29 mouse cellular contexts compared by ENCODE assay signal in the genomic region with DNA sequence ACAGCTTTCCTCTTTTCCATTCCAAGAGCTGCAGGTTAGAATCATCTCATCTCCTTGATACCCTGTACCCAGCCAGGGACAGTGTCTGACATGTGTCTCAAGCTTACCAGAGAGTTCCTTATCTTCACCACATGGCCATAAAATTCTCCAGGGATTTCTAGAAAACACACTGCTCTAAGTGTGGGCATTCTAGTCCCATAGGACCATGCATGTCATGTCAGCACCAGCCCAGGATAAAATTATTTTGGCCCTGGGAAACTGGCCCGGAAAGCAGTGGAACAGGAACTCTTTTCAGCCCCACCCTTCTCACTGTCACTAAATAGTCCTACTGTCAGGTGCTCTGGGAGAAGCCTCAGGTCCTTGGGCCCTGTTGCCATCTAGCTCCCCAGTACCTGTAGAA. TPM values are rescaled to one million over a fixed set of nuclear protein-coding genes. Genes with fewer than 3 reads are reported as not detected.
DNase-seq lines count a peak whose midpoint lies in the region; ATAC-seq and TF ChIP-seq lines count a peak whose summit lies in the region.
"Had no signal": no experiment of that assay in that cellular context is flagged by ENCODE, and none has a peak within 500 bp of the region (broad histone marks: within the 10 kb centered on the region; RNA-seq: fewer than 3 reads in every experiment).

No protein-coding gene starts in this region.

- no peak for TF ChIP-seq CTCF in heart, adult 2 months (IDR thresholded peaks at IDR 0.05)
- TF ChIP-seq CTCF in left cerebral cortex, adult 2 months (IDR thresholded peaks at IDR 0.05), result no peak

- H3K27me3 ChIP-seq in heart, adult 2 months (ENCODE audit: control insufficient read depth, insufficient read depth, low read length), result no peaks in the 10 kb centered on the region
- no peaks in the 10 kb centered on the region for H3K27me3 ChIP-seq in heart, embryonic 12.5 days (replicated peaks)
- H3K27me3 ChIP-seq: forebrain, embryonic 12.5 days; heart, embryonic 15.5 days; hindbrain, embryonic 13.5 days; limb, embryonic 13.5 days; neural tube, embryonic 12.5 days had no signal

- 38% methylated on average over 1 of the region's 1 CpGs for WGBS in heart, adult 2 months
- WGBS in heart, embryonic 12.5 days, result 69% methylated on average over 1 of the region's 1 CpGs

- no peak for TF ChIP-seq POLR2A in heart, adult 2 months (IDR thresholded peaks at IDR 0.05; ENCODE audit: insufficient read depth, low read depth, low read length)

- intact Hi-C loops in heart, adult 2 months (cut with DNase I), result no loop called here
- intact Hi-C loops in left cerebral cortex, adult 2 months (cut with DNase I), result no loop called here
- intact Hi-C loops in left cerebral cortex, postnatal 36 days (cut with DNase I), result no loop called here

- peak in 1 of 2 experiments; percentile 29 for DNase-seq in heart, adult 2 months
- no peak for DNase-seq in left cerebral cortex, adult 2 months (ENCODE audit: extremely low spot score in 1 of 2, low spot score in 2 of 2)
- DNase-seq in left cerebral cortex, postnatal 36 days (ENCODE audit: low spot score in 2 of 2), result no peak
- peak; percentile 63 for DNase-seq in MN1 (ENCODE audit: low spot score)
- DNase-seq in gonadal fat pad, adult 2 months (ENCODE audit: low read depth), result peak; percentile 79
- DNase-seq in urinary bladder, postnatal 14 days (ENCODE audit: low spot score), result no peak
- DNase-seq: adrenal gland, postnatal 25 days; cerebellum, adult 2 months; cerebellum, postnatal 14 days; forebrain, postnatal 0 days; gastrocnemius, postnatal 25 days; heart, postnatal 4 days; kidney, postnatal 4 days; liver, embryonic 13.5 days; lung, adult 18-20 months; right cerebral cortex, adult 18-20 months; spleen, adult 18-20 months; thymus, postnatal 4 days had no signal

- peaks cover 47% of the 10 kb centered on the region for H3K36me3 ChIP-seq in heart, adult 2 months (ENCODE audit: control insufficient read depth, insufficient read depth, low read length)
- no peaks in the 10 kb centered on the region for H3K36me3 ChIP-seq in heart, embryonic 12.5 days
- H3K36me3 ChIP-seq: heart, embryonic 15.5 days; hindbrain, embryonic 13.5 days; liver, embryonic 13.5 days; neural tube, embryonic 12.5 days had no signal

- H3K4me2 ChIP-seq in heart, embryonic 12.5 days, result no peak overlapping the region
- H3K4me2 ChIP-seq: forebrain, embryonic 12.5 days; heart, embryonic 15.5 days; hindbrain, embryonic 13.5 days; limb, embryonic 13.5 days; liver, embryonic 13.5 days; neural tube, embryonic 12.5 days had no signal

- H3K27ac ChIP-seq in heart, adult 2 months, result peak overlapping the region; percentile 15
- no peak overlapping the region for H3K27ac ChIP-seq in heart, embryonic 12.5 days (ENCODE audit: poor library complexity, severe bottlenecking)
- peak overlapping the region; percentile 10 for H3K27ac ChIP-seq in left cerebral cortex, adult 2 months
- H3K27ac ChIP-seq: forebrain, embryonic 12.5 days; heart, embryonic 15.5 days; hindbrain, embryonic 13.5 days; kidney, postnatal 0 days; limb, embryonic 13.5 days; liver, embryonic 13.5 days; neural tube, embryonic 12.5 days had no signal

- no peak overlapping the region for H3K4me3 ChIP-seq in heart, adult 2 months
- H3K4me3 ChIP-seq in heart, embryonic 12.5 days, result no peak overlapping the region
- H3K4me3 ChIP-seq in left cerebral cortex, adult 2 months, result no peak overlapping the region
- H3K4me3 ChIP-seq: erythroblast, embryonic 14.5 days; forebrain, embryonic 12.5 days; heart, embryonic 15.5 days; hindbrain, embryonic 13.5 days; limb, embryonic 13.5 days; liver, embryonic 13.5 days; neural tube, embryonic 12.5 days had no signal

- ATAC-seq in heart, embryonic 12.5 days (ENCODE audit: insufficient number of reproducible peaks, low FRiP score), result no peak
- ATAC-seq: forebrain, postnatal 0 days; intestine, postnatal 0 days; lung, postnatal 0 days; midbrain, embryonic 16.5 days had no signal

- no peaks in the 10 kb centered on the region for H3K9me3 ChIP-seq in heart, embryonic 12.5 days (replicated peaks)
- H3K9me3 ChIP-seq: forebrain, embryonic 12.5 days; heart, embryonic 15.5 days; limb, embryonic 13.5 days; liver, embryonic 13.5 days; neural tube, embryonic 12.5 days had no signal

- no peak for TF ChIP-seq EP300 in heart, adult 2 months (IDR thresholded peaks at IDR 0.05; ENCODE audit: insufficient read depth, low read depth, low read length)

- peaks cover 38% of the 10 kb centered on the region for H3K4me1 ChIP-seq in heart, adult 2 months (ENCODE audit: control insufficient read depth, insufficient read depth, low read length)
- H3K4me1 ChIP-seq in heart, embryonic 12.5 days (replicated peaks), result peaks cover 27% of the 10 kb centered on the region

- H3K79me2 ChIP-seq in heart, adult 2 months (replicated peaks; ENCODE audit: control insufficient read depth, insufficient read depth, low read length), result peaks cover 21% of the 10 kb centered on the region

- no peak overlapping the region for H3K9ac ChIP-seq in heart, adult 2 months (ENCODE audit: low read depth, low read length)
- no peak overlapping the region for H3K9ac ChIP-seq in heart, embryonic 12.5 days
- H3K9ac ChIP-seq: forebrain, embryonic 12.5 days; forebrain, postnatal 0 days; heart, embryonic 15.5 days; hindbrain, embryonic 13.5 days; limb, embryonic 13.5 days; liver, embryonic 13.5 days; neural tube, embryonic 12.5 days had no signal

RNA-seq across cellular contexts. Expression of a gene that starts 9.8 kb away (rescaled TPM):
- total RNA-seq in heart, adult 2 months (2021), result 10 to 100 TPM; 23.1 to 24.9 TPM
- 20.4 and 29.2 TPM in 2 replicates for polyA plus RNA-seq in heart, adult 2 months (2012; rRNA removed)
- polyA plus RNA-seq in heart, embryonic 12.5 days (2016; fragmentation: Nextera tagmentation; extraction: Ambion mirVana), result 23.1 and 25.9 TPM in 2 replicates
- total RNA-seq in left cerebral cortex, adult 2 months (2021), result 100 to 1,000 TPM; 113 TPM
- total RNA-seq in left cerebral cortex, postnatal 36 days (2021), result 100 to 1,000 TPM; 111 to 126 TPM
- polyA plus RNA-seq in gonadal fat pad, adult 2 months (2012; rRNA removed), result 38.7 and 44.7 TPM in 2 replicates
- polyA plus RNA-seq: erythroblast, embryonic 14.5 days had no signal

Comparison
In these comparisons a context has a peak if more than half of its experiments do, and no peak if none do; other contexts are left out.
1. DNase-seq: peak in MN1 (single experiment) and gonadal fat pad, adult 2 months (single experiment); none in left cerebral cortex, adult 2 months (0 of 2), left cerebral cortex, postnatal 36 days (0 of 2) and urinary bladder, postnatal 14 days (single experiment).
2. RNA of a gene that starts 9.8 kb away (total RNA-seq): 111 to 126 TPM in left cerebral cortex, postnatal 36 days and 113 TPM in left cerebral cortex, adult 2 months; 23.1 to 24.9 TPM in heart, adult 2 months; every median in the first group is over 4 times any median in the second.